Mouse (Mus musculus) cerebellum, postnatal 36 days (tissue): ENCODE results near the gene Heatr6.

Experiments used
- DNase-seq, 2 experiments: peaks; one replicate each; pipeline ENCODE4 v3.0.0; 2021 to 2022; ENCODE audit warnings: mixed read lengths in 2 of 2

Gene Heatr6

DNA sequence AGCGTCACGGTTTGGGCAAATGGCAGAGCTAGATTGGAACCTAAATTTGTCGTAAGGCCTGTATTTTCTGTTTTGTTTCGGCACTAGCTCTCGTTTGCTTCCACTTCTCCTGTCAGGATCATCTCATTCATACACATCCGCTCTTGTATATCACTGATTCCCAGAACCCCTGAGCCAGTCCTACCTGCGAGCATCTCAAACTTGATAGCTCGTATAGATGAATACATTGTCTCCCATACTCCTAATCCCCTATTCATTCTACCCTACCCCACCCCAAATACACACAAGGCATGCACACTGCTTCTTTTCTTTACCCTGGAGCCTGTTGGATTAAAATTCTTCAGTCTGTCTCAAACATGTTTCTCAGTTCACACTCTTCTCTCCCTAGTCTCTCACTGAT, 731 bp downstream of the Heatr6 start:
- DNase-seq = no peak

DNA sequence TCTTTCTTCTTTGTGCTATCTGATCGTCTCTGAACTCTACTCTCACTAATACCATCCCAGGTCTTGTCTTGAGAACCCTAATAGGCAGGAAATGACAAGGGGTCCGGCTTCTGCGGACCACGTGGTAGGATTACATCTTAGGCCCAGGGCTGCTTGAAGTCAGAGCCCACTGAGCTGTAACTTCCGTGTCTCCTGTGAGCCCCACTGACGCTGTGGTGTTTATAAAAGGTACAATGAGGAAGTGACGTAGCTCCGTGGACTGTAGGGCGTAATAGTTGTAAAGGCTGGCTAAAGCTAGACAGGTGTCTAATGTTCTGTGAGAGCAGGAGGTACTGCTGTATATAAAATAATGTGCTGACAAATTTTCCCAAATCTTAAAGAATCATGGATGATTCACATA, 13.8 kb downstream of the Heatr6 start:
- DNase-seq = no peak

DNA sequence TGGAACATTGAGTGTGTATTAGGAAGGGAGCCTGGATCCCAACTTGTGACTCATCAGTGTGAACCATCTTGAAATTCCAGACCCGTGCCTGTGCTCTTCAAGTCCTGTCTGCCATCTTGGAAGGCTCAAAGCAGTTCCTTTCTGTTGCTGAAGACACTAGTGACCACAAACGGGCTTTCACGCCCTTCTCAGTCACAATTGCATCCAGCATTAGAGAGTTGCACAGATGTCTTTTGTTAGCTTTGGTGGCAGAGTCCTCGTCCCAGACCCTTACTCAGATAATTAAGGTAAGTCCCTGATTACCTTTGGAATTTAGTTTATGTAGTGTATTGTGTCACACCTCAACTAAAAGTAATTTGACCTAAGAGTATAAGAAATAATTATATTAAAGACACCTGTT, 15.5 kb downstream of the Heatr6 start:
- DNase-seq = no peak

DNA sequence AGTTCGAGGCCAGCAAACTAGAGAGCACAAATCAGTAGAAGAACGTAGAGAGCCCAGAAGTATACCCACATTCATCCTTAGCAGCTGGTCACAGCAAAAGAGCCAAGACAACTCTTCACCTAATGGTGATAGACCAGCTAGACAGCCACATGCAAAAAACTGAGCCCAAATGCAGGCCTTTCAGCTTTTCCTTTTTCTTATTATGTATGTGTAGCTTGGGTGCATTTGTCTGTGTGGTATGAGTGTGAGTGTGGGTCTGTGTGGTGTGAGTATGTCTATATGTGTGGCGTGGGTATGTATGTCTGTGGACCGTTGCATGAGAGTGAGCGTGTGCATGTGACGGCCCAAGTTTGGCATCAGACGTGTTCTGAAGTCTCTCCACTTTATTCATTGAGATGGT, 17.5 kb downstream of the Heatr6 start:
- no peak for DNase-seq

DNA sequence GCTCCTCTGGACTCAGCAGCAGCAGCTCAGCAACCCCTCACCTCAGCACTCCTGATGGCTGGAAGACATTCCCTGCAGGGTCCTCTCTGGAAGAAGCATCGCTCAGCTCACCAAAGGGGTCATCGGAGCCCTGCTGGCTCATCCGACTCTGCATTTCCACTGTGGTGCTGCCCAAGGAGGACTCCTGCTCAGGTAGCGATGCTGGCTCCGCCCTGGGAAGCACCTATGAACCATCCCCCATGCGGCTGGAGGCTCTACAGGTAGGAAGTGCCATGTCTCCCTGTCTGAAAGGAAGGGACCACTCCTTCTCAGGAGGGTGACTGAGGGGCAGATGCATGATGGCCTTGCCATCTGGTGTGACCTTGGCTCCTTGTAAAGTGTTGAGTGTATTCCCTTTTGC, 18.8 kb downstream of the Heatr6 start:
- no peak for DNase-seq

DNA sequence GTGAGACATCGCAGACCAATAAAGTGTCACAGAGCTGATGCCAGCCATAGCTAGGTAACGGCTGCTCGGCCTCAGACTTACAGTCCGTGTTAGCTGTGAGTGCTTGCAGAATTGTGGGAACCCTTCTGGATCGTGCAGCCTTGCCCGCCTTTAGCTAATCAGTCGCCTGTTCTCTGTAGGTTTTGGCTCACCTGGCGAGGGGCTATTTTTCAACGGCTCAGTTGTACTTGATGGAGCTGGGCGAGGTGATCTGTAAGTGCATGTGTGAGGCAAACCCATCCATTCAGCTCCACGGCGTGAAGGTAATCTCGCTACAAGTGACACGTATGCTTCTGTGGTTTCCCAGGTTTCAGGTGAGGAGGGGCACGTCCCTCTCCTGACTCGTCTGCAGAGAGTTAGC, 20.2 kb downstream of the Heatr6 start:
- no peak for DNase-seq

DNA sequence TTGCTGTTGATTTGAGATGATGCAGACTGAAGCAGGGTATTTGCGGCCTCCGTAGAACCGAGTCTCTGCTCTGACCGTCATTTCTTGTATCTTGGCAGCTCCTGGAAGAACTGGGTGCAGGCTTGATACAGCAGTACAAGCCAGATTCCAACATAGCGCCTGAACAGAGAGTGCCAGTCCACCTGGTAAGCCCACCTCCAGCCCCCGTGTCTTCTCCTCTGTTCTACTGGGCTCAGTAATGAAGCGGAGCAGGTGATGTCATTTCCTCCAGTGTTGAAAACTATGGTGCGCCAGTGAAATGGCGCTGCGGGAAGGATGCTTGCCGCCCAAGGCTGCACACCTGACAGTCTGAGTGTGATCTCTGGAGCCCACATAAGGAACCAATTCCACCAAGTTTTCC, 20.8 kb downstream of the Heatr6 start:
- DNase-seq = no peak

DNA sequence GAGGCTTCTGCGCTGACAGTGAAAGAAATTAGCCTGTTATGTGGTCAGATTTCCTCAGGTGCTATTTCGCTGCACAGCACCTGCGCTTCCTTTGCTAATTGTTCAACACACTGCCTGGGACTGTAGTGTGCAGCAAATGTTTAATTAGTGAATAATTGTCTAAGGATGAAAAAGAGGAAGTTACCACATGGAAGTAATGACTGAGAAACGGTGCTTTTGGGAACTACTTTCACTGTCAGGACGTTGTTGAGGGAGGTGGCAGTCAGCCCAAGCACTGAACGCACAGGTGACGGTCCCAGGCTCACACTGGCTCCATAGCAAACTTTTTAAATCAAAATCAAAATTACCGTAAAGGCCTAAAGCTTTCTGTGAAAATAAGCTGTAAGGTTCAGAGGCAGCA, 23.3 kb downstream of the Heatr6 start:
- no peak for DNase-seq

DNA sequence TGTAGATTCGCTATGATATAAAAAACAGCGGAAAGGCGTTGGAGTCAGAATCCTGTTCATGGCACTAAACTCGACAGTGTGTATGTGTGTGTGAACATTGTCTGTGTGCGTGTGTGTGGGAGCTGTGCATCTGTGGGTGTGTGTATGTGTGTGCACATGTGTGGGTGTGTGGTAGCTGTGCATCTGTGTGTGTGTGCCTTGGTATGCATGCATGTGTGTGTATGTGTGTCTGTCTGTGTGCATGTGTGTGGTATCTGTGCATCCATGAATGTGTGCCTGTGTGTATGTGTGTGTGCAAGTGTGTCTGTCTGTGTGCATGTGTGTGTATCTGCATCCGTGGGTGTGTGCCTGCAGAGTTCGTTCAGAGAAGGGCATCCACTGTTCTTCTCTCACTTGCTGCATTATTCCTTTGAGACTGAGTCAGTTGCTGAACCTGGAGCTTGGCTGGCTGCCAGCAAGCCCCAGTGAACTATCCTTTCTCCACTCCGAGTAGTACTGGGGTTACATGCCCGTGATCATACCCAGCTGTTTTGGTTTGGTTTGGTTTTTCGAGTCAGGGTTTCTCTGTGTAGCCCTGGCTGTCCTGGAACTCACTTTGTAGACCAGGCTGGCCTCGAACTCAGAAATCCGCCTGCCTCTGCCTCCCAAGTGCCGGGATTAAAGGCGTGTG, 30.6 kb downstream of the Heatr6 start:
- no peak for DNase-seq

DNA sequence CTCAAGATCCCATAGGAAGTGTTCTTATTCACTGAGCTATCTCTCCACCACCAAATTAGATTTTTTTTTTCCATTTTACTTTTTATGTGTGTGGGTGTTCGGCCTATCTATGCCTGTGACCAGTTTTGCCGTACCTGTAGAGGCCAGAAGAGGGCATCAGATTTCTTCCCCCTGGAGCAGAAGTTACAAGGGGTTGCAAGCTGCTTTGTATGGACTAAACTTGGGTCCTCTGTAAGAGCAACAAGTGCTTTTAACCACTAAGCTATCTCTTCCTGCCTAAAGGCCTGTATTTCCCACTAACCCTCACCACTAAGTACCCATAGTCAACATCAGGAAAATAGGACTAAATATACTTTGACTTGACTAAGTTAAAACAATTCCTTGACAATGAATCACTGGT, 31.2 kb downstream of the Heatr6 start:
- DNase-seq = no peak

DNA sequence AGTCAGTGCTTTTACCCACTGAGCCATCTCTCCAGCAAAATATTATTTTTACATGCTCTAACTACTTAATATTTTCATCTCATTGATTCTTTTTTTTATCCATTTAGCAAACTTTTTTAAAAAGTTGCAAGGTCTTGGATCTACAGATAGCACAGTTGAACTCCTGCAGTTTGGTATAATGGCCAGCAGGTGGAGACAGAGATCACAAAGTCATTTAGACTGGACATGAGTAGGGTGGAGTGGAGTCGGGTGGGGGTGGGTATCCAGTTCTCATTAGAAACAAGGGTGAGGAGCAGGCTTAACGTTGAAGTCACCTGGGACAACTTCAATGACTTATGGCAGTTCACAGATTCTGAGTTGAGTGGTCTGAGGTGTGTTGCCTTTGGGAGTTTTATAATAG, 31.9 kb downstream of the Heatr6 start:
- DNase-seq = peak; percentile 32 to 50

DNA sequence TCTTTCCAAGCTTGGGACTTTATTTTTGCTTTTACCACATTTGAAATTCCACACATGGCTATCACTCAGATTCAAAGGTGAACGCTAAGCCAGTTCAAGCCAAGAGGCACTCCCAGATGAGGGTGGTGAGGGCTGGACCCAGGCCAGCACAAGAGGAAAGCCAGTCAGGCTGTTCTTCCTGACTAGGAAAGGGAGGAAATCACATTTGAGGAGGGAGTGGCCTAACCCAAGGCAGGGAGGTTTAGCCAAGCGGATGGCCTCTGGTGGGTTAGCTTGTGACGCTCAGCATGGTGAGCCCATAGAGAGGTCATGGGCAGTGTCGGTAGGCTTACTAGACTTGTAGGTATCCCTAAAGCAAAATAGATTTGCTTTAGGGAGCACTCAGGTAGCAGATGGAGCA, 33.3 kb downstream of the Heatr6 start:
- DNase-seq = no peak

DNA sequence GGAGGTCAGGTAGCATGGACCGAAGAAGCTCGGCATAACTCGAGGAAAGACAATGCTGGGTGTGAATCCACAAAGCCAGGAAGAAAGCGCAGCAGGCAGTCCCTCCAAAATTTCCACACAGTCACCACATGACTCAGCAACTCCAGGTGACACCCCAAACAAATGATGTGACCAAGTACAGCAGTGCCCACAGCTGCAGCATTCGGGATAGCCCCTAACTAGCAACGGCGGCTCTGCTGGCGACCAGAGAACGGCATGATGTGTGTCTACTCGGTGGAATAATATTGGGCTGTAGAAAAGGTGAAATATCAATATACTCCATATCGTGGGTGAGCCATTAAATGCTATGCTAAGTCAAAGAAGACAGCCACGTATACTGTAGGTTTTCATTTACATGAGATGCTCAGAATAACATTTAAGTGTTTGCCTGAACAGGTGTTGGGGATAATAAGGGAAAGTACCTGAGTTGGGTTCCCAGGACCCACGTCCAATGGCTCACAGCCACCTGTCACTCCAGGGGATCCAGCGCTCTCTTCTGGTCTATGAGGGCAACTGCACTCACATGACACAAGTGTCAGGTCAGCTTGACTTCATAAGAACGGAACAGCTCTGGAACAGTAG, 34.0 kb downstream of the Heatr6 start:
- DNase-seq = no peak

DNA sequence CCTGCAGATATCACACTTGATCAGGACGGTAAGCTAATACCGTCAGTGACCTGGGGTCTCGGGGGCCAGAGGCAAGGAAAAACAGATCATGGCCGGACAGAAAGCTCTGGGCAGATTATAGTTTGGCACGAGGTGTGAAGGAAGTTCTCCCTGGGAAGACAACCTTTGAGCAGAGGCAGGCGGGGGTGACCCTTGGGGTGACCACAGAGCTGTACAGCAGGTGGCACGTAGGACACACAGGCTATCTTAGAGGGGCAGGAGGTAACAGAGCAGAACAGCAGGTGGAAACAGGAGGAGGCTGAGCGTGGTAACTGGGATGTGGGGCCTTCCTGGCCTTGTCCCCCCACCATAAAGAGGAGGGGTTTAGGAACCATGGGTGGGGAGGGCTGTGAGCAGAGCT, 34.8 kb downstream of the Heatr6 start:
- no peak for DNase-seq

DNA sequence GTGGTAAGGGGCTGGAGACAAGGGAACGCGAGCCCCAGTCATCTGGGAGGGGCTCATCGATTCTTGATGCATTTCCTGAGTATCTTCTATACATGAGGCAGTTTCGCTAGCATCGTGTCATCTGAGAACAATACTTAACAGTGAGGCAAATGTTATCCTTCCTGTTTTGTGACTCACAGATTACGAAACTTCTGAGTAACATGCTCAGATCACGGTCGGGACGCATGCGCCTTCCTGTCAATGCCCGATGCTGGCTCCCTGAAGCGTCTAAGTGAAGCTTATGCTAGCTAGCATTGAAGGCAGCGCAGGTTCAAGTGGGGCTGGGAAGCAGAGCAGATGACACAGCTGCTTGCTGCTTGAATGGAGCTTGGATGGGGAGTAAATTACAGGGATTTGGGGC, 35.8 kb downstream of the Heatr6 start:
- no peak for DNase-seq

DNA sequence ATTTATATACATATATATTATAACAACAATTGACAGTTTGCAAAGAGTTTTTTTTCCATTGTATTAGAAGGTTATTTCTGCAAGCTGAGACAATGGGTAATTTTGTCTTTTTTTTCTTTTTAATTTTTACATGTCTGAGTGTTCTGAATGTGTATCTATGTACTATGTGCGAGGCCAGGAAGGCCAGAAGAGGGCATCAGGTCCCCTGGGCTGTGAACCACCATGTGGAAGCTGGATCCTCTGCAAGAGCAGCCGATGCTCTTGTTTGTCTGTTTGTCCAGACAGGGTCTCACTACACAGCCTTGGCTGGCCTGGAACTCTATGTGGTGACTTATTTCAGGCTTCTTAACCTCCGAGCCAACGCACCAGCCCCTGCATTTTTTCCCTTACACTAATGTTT, 37.6 kb downstream of the Heatr6 start:
- no peak for DNase-seq

DNA sequence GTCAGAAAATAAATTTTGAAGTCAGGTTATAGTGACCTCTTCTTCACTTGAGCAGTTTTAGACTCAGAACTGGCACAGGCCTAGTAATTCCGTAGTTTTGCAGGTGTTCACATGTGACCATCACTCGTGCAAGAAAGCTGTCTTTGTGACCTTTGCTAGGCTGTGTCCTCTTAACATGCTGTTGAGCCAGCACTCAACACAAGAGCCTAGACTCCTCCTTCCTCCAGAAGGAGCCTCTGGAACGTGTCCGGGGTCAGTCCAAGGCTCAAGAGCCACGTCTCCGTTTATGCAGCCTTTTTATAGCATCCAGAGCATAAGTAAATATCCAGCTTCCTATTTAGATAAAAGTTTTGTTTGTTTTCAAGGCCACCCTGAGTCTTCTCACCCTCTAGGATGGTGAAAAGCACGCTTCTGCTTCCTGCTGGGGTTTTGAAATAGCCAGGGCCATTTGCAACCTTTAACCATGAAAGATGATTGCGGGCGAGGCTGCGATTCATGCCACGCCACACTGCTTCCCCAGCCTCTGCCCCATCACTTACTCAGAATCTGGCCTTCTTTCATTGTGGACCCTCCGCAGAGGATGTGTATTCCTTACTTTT, 38.9 kb downstream of the Heatr6 start:
- DNase-seq = no peak

DNA sequence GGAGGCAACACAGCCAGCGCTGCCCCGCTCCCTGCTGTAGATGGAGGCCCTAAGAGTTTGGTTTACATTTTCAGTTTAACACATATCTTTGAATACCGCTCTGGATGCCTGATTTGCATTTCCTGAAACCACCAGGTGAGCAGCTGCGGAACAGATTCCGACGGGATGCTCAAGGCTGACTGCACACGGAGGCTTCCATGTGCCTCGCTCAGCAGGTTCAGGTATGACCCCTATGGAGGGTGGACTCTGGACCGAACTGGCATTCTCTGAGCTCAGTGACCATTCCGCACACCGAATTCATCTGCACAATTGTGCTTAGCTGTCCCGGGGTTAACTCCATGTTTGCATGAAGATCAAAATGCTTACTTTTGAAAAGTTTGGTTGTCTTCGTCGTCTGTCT, 39.8 kb downstream of the Heatr6 start:
- no peak for DNase-seq

DNA sequence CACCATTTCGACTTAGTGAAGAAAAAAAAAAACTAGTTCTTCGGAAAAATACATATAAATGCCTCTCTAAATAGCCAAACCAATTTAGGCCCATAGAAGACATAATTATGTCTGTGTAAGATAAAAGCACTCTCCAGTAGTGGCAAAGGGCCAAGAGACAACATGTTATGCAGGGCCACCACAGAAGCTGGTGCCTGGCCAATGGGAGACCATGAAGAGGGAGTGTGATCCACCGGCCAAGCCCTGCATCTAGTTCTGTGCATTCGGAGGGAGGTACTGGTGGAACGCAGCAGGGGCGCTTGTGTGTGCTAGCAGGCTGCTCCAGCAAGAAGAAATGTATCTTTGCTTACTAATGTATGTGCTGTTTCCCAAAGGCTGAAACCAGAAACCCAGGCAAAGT, 42.6 kb downstream of the Heatr6 start:
- DNase-seq = no peak

DNA sequence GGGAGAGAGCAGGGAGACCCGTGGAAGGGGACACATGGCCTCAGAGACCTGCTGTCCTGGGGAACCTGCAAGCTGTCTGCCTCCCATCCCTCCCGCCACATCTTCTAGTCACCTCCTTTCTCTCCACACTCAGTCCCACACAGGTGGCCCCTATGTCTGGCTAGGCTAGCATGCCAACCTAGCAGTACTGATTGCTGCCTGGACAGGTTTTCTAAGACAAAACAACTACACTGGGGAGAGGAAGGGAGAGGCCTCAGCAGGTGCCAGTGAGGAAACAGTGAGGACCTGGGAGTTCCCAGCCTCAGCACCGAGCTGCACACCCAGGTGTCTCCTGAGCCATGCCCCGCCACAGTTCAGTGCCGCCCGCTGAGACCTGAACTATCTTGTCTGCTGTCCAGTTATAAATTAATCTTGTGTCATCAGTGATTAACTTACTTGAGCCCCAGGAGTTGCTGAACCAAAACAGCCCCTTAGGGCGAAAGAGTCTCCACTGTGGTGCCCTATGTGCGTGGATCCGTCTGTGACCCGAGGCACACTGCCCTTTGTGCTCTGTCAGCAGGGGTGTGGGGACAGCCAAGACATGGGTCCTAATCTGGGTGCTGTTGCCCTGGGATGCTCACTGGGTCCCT, 43.6 kb downstream of the Heatr6 start:
- no peak for DNase-seq

DNA sequence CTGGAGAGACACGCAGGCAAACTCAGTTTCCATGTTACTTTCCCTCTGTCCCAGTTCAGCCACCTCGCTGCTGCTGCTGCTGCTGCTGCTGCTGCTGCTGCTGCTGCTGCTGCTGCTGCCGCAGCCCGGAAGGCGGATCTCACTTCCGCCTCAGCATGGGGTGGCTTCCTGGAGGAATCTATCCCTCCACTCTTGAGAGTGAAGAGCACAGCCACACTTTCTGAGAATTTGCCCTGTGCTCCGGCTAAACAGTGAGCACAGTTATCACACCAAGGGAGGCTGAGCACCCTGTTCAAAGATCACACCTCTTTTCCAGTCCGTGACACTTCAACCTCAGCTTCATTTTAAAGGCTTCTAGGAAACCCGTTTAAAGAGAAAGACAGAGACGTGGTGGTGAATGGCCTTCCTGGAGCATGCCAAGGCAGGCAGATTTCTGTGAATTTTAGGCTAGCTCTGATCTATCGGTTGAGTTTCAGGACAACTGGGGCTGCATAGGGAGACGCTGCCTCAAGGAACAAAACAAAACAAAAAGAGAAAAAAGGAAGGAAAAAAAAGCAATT, 46.5 kb downstream of the Heatr6 start:
- no peak for DNase-seq

DNA sequence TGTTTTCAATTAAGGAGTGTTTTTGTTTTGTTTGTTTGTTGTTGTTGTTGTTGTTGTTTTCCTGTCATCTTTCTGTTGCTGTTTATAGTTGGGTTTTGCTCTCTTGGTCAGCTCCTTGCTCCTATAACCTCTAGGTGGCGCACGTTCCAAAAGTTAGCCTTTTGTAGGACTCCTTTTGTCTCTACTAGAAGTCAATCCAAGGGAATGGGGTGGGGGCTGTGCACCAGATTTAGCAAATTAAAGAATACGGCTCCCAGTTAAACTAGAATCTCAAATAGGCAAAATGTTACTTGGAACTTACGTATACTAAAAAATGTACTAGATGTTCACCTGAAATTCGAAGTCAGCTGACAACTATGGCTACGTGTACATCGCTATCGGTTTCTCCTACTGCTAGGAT, 48.7 kb downstream of the Heatr6 start:
- peak in 1 of 2 experiments; percentile 9 for DNase-seq

DNA sequence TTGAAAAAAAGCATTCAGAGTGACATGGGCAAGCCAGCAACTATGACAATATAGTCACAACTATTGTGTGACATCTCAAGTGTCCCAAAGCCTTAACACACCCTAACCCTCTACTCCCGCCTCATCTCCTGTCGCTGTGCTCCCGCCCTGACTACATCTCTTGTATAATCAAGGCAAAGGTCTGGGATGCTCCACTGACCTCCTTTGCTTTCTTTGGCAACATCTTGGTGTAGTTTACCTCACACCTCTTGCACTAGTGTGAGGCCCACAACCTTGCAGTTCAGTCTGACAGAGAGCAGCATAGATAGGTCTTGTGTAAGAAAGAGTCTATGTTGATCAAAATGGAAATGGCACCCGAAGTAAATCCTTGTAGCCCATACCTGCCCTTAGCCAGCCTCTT, 49.1 kb downstream of the Heatr6 start:
- DNase-seq = no peak

DNA sequence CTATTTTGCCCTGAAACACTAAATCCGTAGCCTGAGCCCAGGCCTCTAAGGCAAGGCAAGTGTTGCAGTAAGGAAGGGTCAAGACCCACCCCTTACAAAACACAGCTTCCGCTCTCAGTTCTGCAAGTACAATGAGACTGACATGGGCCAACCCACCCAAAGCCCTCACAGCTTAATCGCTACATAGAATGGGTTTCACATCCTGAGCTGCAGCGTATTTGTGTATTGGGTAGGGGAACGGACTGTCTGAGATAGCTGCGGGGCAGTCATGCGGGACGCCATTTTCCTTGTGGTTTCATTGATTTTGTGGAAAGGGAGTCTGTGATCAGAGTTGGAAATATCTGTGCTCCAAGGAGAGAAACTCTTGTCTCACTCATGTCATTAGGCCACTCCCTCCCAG, 56.9 kb downstream of the Heatr6 start:
- DNase-seq = no peak
